Mouse (Mus musculus) embryo, embryonic 9.5 days (tissue): ENCODE data around the gene Shroom2.
"Not testable (repeated sequence)": the region's sequence is repeated elsewhere in the genome, so short reads cannot be mapped to it uniquely, and the experiment has no call there.

Experiments
- DNase-seq: peaks from one replicate; pipeline ENCODE4 v3.0.0-alpha.2; 2017; ENCODE audit errors: extremely low spot score

Gene Shroom2

GRCm38 (mm10) chrX:152768891-152769599 is at the start of gene Shroom2:
Gene Shroom2 (minus strand): TSS chrX:152769465.
- peak; percentile 27 for DNase-seq

- no peak for DNase-seq
Observed at GRCm38 (mm10) chrX:152818996-152819395, 49.7 kb upstream of the Shroom2 start.

- DNase-seq: no peak
Observed at GRCm38 (mm10) chrX:152813339-152813738, 44.1 kb upstream of the Shroom2 start.

DNA sequence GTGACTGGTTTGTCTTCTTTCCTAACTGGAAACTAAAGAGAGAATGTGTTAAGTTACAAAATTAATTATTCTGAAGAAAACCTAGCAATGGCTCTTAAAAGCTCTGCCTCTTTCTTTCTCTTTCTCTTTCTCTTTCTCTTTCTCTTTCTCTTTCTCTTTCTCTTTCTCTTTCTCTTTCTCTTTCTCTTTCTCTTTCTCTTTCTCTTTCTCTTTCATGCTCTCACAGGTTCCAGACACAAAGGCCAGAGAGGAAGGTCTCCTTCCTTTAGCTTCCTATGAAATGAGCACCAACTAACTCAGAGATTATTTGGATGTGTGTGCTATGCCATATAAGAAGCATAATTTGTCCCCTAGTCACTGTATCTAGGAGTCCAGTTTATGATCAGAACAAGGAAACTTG is 36.1 kb upstream of the Shroom2 start:
- DNase-seq: no peak

DNA sequence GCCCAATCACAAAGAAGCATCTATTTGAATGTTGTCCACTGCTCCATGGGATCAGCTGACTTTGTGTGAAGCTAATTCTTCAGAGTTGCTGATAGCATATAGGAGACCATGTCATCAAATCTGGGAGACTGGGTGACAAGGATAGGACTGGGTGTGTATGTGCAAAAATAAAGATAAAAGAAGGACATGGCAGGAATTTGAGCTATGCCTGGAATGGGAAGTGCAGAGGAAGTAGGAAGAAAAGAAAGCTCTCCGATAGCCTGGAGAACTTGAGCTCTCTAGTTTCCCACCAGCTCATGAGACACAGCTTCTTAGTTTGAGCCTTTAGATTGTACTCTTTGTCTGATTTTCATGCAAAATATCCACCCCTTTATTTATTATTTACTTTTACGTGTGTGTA is 19.3 kb upstream of the Shroom2 start:
- DNase-seq: no peak

- DNase-seq: no peak
Observed at GRCm38 (mm10) chrX:152788129-152788528, 18.9 kb upstream of the Shroom2 start.

DNA sequence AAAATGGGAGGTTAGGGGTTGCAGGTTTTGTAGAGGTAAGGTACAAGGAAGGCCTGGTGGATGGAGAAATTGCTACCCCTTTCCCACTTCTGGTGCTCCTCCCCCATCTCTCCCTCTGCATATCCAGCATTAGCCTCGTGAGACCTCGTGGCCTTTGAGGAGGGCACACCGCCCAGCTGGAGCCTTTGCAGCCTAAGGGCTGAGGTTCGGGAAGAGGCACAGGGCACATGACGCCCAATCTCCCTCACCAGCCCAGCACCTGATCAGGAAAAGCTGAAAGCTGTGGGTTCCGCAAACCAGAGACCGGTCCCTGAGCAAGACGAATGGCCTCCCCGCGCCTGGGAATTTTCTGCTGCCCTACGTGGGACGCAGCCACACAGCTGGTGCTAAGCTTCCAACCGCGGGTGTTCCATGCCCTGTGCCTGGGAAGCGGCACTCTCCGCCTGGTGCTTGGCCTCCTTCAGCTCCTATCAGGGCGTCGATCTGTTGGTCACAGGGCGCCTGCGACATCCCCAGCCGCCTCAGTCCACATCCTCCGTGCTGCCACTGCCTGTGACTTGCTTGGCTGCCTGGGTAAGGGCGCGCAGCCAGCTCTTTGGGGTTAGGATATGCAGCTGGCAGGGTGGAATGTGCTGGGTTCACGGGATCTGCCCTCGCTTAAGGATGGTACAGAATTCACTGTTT is 12.6 kb upstream of the Shroom2 start, which contains the start of gene Gpr143:
Gene Gpr143, plus strand, starts transcription at position 202 of the 684 bp plus-strand sequence.
- peak; percentile 4 for DNase-seq

- peak; percentile 79 for DNase-seq
Observed at GRCm38 (mm10) chrX:152769600-152770157, 414 bp upstream of the Shroom2 start.

GRCm38 (mm10) chrX:152764171-152764570 is 5.1 kb downstream of the Shroom2 start:
- no peak for DNase-seq

GRCm38 (mm10) chrX:152762855-152763254 is 6.4 kb downstream of the Shroom2 start:
- no peak for DNase-seq

DNA sequence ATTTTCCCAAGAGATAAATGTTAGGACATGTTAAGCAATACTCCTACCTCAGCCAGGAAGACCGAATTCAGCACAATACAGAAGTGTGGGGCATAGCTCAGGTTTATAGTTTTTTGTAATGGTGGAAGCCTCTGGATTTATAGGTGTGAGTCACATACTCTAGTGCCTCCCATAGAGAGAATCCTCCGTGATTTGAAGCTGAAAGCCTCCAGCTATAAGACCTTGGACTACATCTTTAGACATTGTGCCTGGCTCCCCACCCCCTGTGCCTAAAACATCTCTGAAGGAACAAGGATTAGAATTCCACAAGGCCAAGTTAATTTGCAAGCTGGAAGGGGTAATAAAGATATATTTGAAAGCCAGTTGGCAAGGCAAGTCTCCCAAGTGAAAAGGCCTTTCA is 6.8 kb downstream of the Shroom2 start:
- no peak for DNase-seq

- DNase-seq: no peak
Observed at GRCm38 (mm10) chrX:152756293-152756692, 13.0 kb downstream of the Shroom2 start.

DNA sequence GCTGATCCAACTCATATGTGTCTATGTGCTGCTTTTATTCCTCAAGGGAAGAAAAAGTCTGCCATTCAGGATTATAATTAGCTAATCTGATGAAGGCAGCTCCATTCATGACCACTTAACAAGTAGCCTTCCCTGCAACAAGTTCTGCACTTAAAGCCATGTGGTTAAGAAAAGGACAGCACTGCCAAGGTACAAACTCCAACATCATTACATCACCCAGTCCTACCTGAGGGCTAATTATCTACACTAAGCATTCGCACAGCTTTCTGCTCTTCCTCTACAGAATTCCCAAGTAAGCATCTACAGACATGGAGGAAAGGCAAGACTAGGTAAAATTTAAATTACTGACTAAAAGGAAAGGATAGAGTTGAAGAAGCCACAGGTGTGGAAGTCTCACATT is 13.4 kb downstream of the Shroom2 start:
- DNase-seq: no peak

DNA sequence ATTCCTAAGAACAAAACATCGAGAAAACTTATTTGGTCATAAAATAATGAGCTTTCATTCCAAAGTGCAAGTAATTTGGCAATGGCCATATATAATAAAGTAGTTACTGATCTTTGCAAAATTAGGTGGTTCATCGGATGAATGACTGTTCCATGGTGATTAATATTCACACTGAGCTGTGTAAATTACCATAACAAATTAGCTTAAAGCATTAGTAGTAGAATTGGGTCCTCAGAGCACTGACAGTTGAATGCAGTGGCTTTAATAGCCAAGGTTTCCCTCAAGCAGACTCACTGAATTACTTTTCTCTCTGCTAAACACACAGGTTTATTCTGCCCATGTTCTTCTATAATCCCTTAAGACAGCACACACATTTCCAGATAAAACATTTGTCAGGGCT is 23.3 kb downstream of the Shroom2 start:
- no peak for DNase-seq

GRCm38 (mm10) chrX:152743642-152744041 is 25.6 kb downstream of the Shroom2 start:
- DNase-seq: no peak

DNA sequence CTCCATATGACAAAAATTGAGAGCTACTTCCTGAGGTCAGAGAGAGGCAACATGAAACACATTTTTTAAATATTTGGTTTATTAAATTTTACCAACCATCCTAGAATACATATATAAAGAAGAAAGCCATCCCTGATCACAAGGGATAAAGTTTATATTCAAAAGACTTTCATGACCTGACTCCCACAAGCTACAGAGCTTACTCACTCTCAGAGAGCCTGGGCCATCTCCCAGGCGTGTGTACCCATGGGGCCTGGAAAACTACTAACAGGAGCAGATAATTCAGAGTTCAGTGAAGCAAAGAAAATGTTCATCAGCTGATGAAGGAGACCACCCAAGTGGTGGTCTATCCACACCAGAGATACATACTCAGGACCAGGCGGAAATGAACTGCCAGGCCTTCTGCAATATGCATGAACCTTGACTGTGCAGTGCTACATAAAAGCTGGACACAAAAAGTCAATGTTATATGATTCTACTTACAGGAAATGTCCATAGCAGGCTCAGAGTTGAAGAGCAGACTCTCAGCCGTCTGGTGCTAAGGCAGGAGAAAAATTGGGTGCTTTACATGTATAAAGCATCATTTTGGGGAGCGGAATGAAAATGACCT is 30.4 kb downstream of the Shroom2 start:
- DNase-seq: no peak

GRCm38 (mm10) chrX:152738191-152738590 is 31.1 kb downstream of the Shroom2 start:
- DNase-seq: no peak

DNA sequence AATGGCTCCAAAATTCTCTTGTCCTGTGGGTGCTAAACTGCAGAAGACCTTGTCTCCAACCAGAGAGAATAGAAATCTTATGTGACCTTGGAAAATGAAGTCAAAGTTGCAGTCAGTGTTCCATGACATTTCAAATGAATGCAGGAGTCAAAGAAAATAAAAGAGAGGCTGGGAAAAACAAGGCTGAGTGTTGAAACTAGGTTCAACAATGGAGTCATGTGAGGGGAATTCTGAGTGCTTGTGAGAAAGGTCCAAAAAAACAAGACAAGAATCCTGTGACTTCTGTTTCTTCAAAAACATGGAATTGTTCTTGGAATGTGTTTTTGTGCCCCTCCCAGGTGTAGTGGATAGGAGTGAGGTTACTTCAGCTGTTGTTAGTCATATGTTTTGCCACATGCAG is 34.0 kb downstream of the Shroom2 start:
- no peak for DNase-seq

DNA sequence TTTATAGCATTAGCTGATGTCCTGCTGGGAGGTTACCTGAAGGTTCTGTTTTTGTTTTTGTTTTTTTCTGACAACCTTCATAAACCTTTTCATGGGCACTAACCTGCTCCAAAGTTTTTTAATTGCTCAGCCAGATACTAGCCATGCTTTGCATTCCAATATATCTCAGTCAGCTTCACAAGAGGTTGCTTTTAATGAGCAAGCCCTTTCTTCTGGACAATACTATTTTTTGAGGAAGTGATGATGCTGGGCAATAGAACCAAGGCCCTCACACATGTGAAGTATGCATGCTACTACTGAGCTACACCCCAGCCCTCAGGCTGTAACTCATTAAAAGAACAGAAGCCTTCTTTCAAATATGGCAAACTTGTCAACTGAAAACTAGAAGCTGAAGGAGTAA is 52.6 kb downstream of the Shroom2 start:
- DNase-seq: no peak

DNA sequence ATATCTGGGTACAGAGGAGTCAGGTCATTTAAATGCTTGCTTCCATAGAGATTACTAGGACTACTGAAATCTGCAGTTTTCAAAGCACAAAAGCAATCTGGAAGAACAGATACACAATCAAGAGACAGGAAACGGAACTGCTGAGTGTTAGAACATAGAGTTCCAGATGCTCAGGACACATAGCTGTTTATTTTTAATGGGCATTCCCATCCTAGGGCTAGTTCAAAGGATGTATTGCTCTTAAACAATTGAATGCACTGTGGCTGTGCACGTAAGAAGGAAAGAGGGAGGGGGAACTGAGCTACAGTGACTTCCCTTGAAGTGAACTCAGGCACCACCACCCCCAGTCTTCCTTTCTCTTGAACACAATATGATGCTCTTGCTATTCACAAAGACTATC is 58.5 kb downstream of the Shroom2 start:
- DNase-seq: not testable (repeated sequence)

GRCm38 (mm10) chrX:152708359-152708758 is 60.9 kb downstream of the Shroom2 start:
- DNase-seq: no peak

- peak; percentile 28 for DNase-seq
Observed at GRCm38 (mm10) chrX:152705397-152705796, 63.9 kb downstream of the Shroom2 start.

DNA sequence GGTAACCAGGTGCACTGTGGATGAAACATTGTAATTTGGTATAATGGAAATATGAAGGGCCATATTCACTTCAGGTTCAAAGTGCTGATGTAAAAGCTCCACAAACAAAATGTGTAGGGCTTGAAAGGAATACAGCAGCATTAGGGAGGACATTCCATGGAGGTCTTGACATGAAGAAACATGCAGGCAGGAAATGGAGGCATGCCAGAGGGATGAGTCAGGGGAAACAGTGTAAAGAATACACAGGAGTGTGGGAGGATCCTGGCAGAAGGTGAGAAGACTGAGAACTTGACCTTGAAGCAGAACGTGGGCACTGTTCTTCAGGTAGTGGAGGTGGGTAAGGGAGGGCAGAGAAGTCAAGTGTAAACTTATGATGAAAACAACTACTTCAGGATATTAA is 65.6 kb downstream of the Shroom2 start:
- no peak for DNase-seq
